Mouse (Mus musculus): ENCODE data around the gene Gm10778.
"Not testable (repeated sequence)": the region's sequence is repeated elsewhere in the genome, so short reads cannot be mapped to it uniquely, and the experiment has no call there.

Gene Gm10778

GRCm38 (mm10) chr10:81628390-81628789, 20.5 kb upstream of the Gm10778 start, which contains the start of gene Ankrd24:
Gene Ankrd24 (plus strand): TSS chr10:81628540.
- DNase-seq (ENCODE audit: low read depth), result no peak

- DNase-seq (ENCODE audit: low read depth), result peak; percentile 93
Measured at GRCm38 (mm10) chr10:81633253-81634099, 15.4 kb upstream of the Gm10778 start.

DNA sequence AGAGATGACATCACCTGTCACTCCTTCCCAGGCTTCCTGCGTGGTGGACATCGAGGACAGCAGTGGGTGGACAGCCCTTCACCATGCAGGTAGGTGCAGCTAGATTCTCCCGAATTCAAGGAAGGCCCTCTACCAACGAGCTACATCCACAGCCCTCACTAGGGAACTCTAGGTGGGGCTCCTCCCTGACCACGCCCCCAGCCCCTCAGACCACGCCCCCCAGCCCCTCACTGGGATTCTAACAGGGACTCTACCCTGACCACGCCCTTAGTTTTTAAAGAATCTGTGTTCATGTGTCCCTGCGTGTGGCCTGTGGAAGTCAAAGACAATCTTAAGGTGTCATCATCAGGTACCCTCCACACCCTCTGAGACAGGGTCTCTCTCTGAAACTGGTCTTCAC, 12.5 kb upstream of the Gm10778 start:
- no peak for DNase-seq (ENCODE audit: low read depth)

DNA sequence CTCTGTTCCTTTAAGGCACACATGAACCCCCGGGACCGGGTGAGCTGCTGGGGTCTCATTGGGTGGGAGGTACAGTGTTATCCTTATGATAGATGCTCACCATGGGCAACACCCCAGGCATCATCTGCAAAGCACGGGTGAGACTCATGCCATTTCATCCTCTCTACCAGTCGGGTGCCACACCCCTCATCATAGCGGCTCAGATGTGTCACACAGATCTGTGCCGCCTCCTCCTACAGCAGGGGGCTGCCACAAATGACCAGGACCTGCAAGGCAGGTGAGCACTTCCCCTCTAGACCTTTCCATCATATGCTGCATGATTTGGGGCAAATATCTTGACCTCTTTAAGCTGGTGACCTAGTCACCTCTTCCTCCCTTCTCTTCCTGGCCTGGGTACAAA, 10.8 kb upstream of the Gm10778 start:
- DNase-seq (ENCODE audit: low read depth), result no peak

- DNase-seq (ENCODE audit: low read depth), result not testable (repeated sequence)
Measured at GRCm38 (mm10) chr10:81640825-81641224, 8.0 kb upstream of the Gm10778 start.

DNA sequence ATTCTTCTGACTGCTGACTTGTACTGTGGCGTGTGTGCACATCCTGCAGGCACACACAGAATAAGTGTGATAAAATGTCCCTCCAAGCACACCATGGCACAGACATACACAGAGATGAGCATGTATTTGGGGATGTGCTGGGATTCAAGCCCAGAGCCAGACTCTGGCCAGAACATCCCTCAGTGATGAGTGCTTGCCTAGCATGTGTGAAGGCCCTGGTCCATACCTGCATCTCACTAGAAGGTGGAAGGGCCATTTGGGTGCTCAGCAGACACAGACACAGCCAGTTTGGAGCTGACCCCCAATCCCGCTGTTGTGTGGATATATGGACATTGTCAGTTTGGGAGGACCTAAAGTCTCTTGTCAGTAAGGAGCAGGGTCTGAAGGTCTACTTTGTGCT, 7.3 kb upstream of the Gm10778 start:
- DNase-seq (ENCODE audit: low read depth), result no peak

DNA sequence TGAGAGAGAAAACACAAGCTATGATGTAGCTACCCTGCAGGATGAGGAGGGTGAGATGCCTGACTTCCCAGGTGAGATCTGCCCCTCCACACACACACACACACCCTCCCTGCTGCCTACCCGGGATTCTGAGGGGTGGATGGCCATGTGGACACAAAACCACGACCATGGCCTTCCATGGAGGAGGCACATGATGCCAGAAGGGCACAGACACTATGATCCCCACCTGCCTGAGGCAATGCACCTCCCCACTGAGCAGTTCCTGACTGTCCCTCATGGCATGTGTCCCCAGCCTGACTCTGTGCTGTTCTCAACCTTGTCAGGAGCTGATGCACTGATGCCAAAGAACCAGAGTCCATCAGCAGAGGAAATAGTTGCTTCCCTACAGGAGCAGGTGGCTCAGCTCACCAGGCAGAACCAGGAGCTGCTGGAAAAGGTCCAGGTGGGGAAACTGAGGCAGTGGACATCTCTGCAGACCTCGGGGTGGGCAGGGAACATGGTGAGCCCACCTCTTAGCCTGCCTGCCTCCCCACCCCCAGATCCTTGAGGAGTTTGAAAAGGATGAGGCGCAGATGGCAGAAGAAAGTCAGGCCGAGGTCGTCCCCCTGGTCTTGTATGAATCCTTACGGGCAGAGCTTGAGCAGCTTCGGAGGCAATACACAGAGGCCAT, 6.7 kb upstream of the Gm10778 start:
- no peak for DNase-seq (ENCODE audit: low read depth)

- no peak for DNase-seq (ENCODE audit: low read depth)
Measured at GRCm38 (mm10) chr10:81642648-81643448, 6.0 kb upstream of the Gm10778 start.

DNA sequence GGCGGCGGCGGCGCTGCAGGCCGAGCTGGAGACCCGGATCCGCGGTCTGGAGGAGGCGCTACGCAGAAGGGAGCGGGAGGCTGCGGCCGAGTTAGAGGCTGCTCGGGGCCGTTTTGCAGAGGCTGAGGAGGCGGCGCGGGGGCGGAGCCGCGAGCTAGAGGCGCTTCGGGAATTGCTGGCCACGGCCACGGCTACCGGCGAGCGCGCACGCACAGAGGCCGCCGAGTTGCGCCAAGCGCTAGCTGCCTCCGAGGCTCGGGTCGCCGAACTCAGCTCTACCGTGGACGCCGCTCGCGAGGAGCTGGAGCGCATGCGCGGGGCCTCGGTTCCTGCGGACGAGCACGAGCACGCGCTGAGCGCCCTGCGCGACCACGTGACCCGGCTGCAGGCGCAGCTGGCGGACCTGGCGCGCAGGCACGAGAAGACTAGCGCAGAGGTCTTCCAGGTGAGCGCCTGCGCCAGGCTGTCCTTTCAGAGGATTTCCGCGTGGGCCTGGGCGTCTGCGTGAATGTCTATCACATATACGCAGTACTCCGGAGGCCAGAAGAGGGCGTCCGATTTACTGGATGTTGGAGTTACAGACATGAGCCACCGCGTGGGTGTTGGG, 5.3 kb upstream of the Gm10778 start:
- peak; percentile 97 for DNase-seq (ENCODE audit: low read depth)

- no peak for DNase-seq (ENCODE audit: low read depth)
Measured at GRCm38 (mm10) chr10:81644162-81644561, 4.7 kb upstream of the Gm10778 start.

DNA sequence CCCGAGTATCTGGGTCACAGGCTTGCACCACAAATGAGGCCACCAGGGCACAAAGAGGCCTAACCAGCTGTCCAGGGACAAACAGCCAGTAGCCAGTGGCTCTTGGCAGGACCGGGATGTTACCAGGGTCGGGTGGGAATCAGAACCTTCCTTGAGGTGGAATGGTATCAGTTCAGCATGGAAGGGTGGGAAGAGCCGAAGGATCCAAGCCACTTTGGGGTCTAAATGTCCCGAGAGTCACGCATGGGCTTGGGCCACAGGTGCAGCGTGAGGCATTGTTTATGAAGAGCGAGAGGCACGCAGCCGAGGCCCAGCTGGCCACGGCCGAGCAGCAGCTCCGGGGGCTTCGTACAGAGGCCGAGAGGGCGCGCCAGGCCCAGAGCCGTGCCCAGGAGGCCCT, 4.1 kb upstream of the Gm10778 start:
- DNase-seq (ENCODE audit: low read depth), result no peak

DNA sequence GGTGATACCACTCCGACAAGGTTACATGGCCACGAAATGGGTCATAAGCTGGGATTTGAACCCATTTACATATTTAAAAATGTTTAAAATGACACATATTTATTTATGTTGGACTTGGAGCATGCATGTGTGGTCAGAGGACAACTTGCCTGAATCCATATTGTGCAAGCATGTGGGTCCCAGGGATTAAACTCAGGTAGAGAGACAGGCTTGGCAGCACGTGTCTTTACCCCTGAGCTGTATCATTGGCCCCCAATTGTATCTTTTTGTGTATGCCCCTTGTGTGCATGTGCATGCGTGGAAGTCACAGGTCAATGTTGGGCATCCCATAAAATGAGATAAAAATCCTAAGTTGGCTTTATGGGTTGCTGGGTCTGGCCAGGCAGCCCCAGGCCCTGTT, 3.5 kb upstream of the Gm10778 start:
- DNase-seq (ENCODE audit: low read depth), result no peak

DNA sequence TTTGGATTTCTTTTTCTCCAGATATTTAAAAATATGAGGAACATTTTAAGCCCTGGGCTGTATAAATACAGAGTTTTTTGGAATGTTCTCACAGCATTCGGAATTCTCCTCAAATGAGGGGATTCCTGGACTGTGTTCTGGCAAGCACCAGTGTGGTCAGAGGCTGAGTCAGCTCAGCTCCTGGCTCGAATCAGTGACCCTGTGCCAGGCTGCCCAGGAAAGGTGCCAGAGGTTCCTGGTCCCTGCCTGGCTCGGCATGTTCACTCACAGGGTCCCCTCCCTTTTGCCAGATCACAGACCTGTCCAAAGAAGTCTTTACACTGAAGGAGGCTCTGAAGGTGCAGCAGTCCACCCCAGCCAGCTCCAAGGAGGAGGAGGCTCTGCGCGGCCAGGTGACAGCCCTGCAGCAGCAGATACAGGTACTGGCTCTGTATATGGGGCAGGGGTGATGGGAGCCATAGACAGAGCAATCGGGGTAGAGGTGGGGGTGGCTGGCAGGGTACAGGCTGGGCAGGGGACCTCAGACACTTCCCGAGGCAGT, 2.8 kb upstream of the Gm10778 start:
- DNase-seq (ENCODE audit: low read depth), result no peak

DNA sequence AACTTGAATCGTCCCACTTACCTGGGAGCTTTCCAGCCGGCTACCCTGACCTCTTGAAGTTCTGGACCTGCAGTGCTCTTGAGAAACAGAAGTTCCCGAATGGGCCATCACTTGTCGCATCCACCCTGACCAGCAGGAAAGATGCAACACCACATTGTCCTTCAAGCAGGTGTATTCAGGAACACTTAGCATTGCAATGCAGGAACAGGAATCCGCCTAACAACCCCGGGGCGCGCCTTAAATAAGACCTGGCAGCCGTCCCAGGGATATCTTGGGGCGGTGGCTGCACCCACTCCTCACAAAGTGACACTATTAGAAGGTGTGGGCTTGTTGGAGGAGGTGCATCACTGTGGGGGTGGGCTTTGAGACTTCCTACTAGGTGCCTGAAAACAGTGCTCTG, 6.3 kb downstream of the Gm10778 start:
- DNase-seq (ENCODE audit: low read depth), result no peak

- DNase-seq (ENCODE audit: low read depth), result no peak
Measured at GRCm38 (mm10) chr10:81656174-81656573, 7.3 kb downstream of the Gm10778 start.

DNA sequence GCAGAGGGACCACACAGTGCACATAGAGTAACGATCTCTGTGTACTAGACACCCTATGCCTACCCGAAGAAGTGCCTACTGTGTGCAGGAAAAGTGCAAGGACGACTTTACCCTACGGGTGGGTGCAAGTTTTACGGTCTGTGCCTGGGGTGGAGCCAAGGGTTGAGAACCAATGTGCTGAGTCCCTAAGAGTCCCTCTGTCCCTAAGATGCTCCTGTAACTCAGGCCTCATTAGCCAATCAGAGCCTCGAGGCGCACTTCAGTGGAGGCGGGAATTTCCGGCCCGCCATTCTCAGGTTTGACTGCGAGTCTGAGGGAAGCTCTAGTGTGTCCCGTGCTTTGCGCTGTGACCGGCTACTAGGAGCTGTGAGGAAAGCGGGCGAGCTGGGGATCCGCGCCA, 38.3 kb downstream of the Gm10778 start:
- not testable (repeated sequence) for DNase-seq (ENCODE audit: low read depth)

GRCm38 (mm10) chr10:81704531-81705301, 55.9 kb downstream of the Gm10778 start, which contains the start of gene Zfp433:
Gene Zfp433 (plus strand): TSS chr10:81704825.
- not testable (repeated sequence) for DNase-seq (ENCODE audit: low read depth)

All from 416B (cell line).